Mouse (Mus musculus) monocyte, adult 5-6 weeks (primary cell): ENCODE measurements around the gene Gtpbp8. TPM values are rescaled to one million over a fixed set of nuclear protein-coding genes. Genes with fewer than 3 reads are reported as not detected.

Experiments used
- ATAC-seq: fragments of 153-309, 156-312 bp; replicated peaks from 2 replicates; pipeline ENCODE4 v1.8.0; 2017; ENCODE audit warnings: mild to moderate bottlenecking; ENCODE audit not compliant: low TSS enrichment, insufficient number of reproducible peaks, severe bottlenecking, poor library complexity, low FRiP score
- total RNA-seq: library from RNA; stranded (forward); fragments of 200-1000, 200-491, 200-594 nt; gene quantifications from 3 replicates; pipeline ENCODE4 v1.2.3, GENCODE M21; 2017

Gene Gtpbp8
- total RNA-seq, 1 experiment from 2014 or later, result 10.2 TPM

DNA sequence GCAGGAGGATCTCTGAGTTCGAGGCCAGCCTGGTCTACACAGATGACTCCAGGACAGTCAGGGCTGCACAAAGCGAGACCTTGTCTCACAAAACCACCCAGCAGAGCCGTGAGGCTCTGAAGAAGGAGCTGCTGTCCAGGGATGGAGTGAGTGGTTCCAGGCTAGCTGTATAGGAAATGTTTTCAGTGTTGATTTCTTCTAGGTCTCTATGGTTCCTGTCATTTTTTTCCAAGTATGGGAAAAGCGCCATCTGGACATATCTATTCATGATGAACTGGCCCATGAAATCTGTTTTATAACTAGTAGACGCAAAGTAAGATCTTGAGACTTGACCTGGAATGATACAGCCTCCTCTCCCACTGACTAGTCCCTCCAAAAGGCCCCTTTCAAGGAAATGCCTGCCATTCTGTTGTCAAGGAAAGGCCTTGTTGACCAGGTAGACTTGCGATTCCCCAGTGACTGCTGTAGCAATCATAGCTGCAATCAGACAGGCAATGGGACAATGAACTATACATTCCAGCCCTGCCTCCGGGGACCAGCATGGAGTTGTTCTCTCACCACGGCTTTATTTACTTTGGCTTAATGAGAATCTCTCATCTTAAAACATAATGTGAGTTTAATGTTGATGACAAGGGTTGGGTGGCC is 50.8 kb downstream of the Gtpbp8 start:
- no peak for ATAC-seq

DNA sequence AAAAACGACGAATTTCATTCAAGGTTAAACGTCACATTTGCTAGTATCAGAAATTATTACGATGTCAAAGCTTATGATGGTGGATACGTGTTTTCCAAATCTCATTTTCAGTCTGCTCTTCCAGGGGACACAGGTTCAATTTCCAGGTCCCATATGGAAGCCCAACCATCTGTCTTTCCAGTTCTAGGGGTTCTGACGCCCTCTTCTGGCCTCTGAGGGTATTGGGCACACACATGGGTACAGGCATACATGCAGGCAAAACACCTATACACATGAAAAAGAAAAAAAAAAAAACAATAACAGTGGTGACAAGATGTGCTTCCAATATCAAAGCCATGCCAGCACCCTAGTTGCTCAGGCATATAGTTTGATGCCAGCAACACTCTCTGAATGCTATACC is 52.5 kb downstream of the Gtpbp8 start:
- no peak for ATAC-seq

DNA sequence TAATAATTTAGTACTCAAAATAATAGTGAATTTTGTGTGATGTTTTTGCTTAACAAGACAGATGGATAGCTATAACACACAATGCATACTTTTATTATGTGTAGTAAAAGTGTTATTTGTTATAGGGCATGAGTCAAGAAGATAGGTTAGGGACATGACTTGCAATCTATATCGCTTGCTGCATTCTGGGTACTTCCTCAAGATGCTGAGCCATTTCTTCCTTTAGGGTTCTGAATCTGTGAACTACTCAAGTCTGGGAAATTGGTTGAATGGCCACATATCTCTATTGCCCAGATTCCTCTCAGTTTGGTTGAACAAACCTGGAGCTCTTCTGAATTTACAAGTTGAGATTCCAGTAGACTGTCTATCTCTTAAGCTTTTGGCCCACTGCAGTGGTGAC is 53.6 kb downstream of the Gtpbp8 start:
- no peak for ATAC-seq

DNA sequence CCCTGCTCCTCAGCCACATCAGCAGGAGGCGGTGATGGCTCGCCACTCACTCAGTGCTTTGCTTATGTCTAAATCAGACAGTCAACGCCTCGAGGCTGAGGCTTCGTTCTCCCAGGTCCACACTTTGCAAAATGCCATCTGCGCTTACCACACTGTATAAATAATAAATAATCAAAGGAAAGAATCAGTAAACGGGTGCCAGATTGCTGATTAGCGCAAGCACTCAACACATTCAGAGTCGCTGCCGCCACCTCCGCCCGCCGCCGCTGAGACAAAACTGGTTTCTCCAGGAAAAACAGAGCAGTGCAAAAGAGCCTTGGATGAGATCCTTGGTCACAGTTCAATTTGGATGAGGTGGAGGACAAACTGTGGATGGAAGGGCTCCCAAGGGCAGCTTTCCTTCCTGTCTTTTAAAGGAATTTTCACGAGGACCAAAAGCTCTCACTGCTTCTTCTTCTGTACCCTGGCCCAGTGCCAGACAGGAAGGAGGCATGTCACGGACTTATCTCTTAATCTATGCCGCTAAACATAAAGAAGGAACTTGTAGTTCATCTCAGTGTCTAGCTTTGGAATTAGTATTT is 54.5 kb downstream of the Gtpbp8 start:
- ATAC-seq, result no peak

DNA sequence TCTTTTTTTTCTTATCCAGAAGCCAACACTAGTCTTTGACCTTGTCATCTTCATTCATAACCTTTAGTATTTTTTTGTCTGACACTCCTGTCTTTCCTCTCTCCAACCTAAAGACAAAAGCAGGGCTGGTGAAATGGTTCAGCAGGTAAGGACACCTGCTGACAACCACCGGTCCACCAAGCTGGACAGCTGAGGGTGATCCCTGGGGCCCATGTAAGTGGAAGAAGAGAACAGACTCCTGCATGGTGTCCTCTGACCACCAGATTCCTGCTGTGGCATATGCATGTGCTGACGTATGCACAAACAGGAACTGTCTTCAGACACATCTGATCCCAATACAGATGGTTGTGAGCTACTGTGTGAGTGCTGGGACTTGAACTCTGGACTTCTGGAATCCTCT is 55.1 kb downstream of the Gtpbp8 start:
- no peak for ATAC-seq

DNA sequence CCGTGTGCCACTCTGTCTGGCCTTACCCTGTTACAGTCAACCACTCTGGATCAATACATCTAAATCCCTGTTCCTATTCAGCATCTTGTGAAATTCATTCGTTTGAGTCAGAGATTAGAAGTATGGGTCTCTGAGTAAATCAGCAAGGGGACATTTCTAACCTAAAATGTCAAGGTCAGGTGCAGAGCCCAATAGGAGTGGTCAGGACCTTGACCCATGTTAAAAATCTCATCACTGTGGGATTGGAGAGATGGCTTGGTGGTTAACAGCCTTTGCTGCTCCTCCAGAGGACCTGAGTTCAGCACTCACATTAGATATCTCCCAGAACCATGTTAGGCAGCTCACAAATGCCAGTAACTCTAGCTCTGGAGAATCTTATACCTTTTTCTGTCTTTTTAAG is 55.7 kb downstream of the Gtpbp8 start:
- no peak for ATAC-seq

DNA sequence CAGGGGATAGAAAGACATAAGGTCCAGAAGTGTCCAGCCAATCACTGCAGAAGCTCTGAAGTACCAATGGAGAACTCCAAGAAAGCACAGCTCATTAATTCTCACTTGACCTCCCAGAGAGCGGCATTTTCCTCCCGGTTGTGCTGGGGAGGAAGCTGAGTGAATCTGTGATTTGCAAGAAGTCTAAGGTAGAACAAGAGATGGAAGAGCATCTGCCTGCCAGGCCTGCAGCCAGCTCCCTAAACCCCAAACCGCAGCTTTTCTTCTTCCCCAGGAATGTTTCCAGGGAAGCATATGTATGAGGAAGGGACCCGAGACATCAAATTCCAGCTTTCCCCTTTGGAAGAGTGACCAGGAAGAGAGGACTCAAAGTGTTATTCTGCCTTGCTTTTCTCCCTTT is 57.7 kb downstream of the Gtpbp8 start:
- no peak for ATAC-seq

DNA sequence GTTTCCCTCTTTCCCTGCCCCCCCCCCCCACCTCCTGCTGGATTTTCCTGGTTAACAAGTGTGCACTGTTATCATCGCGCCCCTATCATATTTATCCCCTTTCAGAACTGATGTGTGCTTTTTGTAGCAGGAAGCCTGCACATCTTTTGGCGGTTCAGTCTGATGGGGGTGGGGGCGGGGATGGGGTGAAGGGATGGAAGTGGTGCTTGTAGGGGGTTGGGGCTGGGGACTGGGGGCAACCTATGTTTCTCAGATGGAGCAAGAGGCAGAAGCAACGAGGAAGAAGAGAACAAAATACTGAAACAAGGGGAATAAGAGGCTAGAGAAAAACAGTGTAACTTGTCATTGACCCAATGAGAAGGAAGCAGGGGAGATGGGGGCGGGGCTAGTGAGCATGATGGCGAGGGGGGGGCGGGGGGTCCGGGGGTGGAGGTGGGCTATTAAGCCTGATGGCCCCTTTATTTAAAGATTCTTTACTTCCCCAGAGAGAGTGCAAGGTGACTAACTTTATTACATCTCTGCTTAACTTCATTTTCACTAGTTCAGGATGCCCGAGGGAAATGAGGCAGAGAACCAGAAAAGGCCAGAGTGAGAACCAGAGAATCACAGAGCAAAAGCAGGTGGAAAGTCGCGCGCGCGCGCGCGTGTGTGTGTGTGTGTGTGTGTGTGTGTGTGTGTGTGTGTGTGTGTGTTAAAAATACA is 58.3 kb downstream of the Gtpbp8 start:
- ATAC-seq, result no peak

DNA sequence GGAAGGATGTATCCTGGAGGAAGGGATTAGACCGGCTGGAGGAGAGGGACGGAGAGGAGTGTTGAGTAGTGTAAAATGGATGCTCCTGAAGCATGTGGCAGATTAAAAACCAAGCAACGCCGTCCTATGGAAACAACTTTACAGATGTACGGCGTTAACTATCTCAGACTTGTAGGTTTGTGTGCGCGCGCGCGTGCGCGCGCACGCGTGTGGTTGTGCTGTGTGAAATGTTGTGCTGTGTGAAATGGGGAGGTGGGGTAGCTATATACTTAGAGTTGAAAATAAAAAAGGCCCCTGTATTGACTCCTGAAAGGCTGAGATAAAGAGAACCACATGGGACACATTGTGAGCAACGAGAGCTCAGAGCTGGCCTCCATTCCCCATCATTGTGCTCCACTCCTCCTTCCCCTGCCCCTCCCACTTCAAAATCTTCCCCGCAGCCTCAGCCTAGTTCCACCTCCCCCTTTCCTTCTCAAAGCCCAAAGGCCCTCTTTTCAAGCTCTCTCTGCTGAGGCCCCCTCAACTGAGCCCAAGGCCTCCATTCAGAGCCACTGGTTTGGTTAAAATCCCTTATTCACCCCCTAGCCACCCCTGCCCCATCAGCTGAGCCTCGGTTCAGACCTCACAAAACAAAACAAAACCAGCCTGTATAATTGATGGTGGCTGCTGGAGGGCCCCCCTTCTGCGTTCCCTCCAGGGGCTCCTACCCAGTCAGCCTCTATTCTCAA is 59.0 kb downstream of the Gtpbp8 start:
- ATAC-seq, result no peak

Other genes starting within 250 kb of the Gtpbp8 start
- not detected in 3 replicates for gene Boc, start 187.5 kb downstream of the Gtpbp8 start, total RNA-seq
- 7.9 to 14.6 TPM (median 11.3 TPM) in 3 replicates for gene Nepro, start 22.1 kb downstream of the Gtpbp8 start, total RNA-seq
- gene Cd200r1, start 19.4 kb upstream of the Gtpbp8 start, total RNA-seq, result 2.0 to 11.8 TPM (median 6.8 TPM) in 3 replicates
- 13.4 to 31.6 TPM (median 14.7 TPM) in 3 replicates for gene Cd200r4, start 65.4 kb upstream of the Gtpbp8 start, total RNA-seq
- 0.39 TPM in 1 of 3 replicates, not detected in the others for gene Cd200r2, start 120.7 kb upstream of the Gtpbp8 start, total RNA-seq
- 8.7 to 73.1 TPM (median 52.5 TPM) in 3 replicates for gene Cd200r3, start 197.3 kb upstream of the Gtpbp8 start, total RNA-seq